Mouse (Mus musculus) erythroblast, embryonic 14.5 days (primary cell): ENCODE measurements around the gene Clca4b. TPM values are rescaled to one million over a fixed set of nuclear protein-coding genes. Genes with fewer than 3 reads are reported as not detected.
"Not testable (repeated sequence)": the region's sequence is repeated elsewhere in the genome, so short reads cannot be mapped to it uniquely, and the experiment has no call there.

ENCODE experiments used
- H3K27me3 ChIP-seq: 2 replicates; pipeline ENCODE4 v1.6.1; 2012; ENCODE audit warnings: inconsistent platforms; ENCODE audit not compliant: control insufficient read depth
- H3K36me3 ChIP-seq: 2 replicates; pipeline ENCODE4 v1.6.1; 2012; ENCODE audit warnings: mild to moderate bottlenecking, inconsistent platforms; ENCODE audit not compliant: control insufficient read depth
- H3K4me1 ChIP-seq: 2 replicates; pipeline ENCODE4 v1.6.1; 2012; ENCODE audit warnings: inconsistent platforms; ENCODE audit not compliant: control insufficient read depth
- H3K4me3 ChIP-seq: replicated peaks from 2 replicates; pipeline ENCODE3; 2012; ENCODE audit warnings: moderate library complexity, mild to moderate bottlenecking, inconsistent platforms
- H3K9me3 ChIP-seq: 2 replicates; pipeline ENCODE4 v1.6.1; 2012; ENCODE audit warnings: low read length, inconsistent platforms, mixed read lengths; ENCODE audit not compliant: control insufficient read depth
- GATA1 ChIP-seq: IDR thresholded peaks from 2 replicates; pipeline ENCODE4 v1.6.1; 2012; ENCODE audit warnings: low read length, inconsistent platforms, mixed read lengths
- TAL1 ChIP-seq: IDR thresholded peaks from 3 replicates; pipeline ENCODE4 v1.6.1; 2012; ENCODE audit warnings: low read length, inconsistent platforms, mixed read lengths
- polyA plus RNA-seq: library from polyadenylated mRNA; stranded (reverse); fragments of >175 nt; gene quantifications from 2 replicates; pipeline ENCODE4 v1.2.3, GENCODE M21; 2012

Clca4b gene
- not detected in 2 replicates for polyA plus RNA-seq

GRCm38 (mm10) chr3:144932335-144932734 lies at the start of gene Clca4b:
Gene Clca4b (minus strand): TSS chr3:144932529.
- Histone ChIP-seq H3K4me3 (no peak within 1 kb of the TSS), H3K4me1 (no peaks in the 10 kb centered on the region), H3K36me3 (no peaks in the 10 kb centered on the region), H3K27me3 (no peaks in the 10 kb centered on the region), H3K9me3 (no peaks in the 10 kb centered on the region)
- TF ChIP-seq TAL1 = no peak
- no peak for TF ChIP-seq GATA1

- H3K27me3 ChIP-seq = no peaks in the 10 kb centered on the region
- no peaks in the 10 kb centered on the region for H3K9me3 ChIP-seq
- H3K4me1 ChIP-seq = no peaks in the 10 kb centered on the region
- no peak for TF ChIP-seq TAL1
- no peak overlapping the region for H3K4me3 ChIP-seq
- H3K36me3 ChIP-seq = no peaks in the 10 kb centered on the region
Observed at GRCm38 (mm10) chr3:144980551-144980950, 48.2 kb upstream of the Clca4b start.

GRCm38 (mm10) chr3:144977631-144978030 lies 45.3 kb upstream of the Clca4b start:
- H3K36me3 ChIP-seq = no peaks in the 10 kb centered on the region
- TF ChIP-seq TAL1 (no peak), GATA1 (no peak)
- H3K9me3 ChIP-seq = no peaks in the 10 kb centered on the region
- H3K4me3 ChIP-seq = no peak overlapping the region
- H3K4me1 ChIP-seq = no peaks in the 10 kb centered on the region
- H3K27me3 ChIP-seq = no peaks in the 10 kb centered on the region

GRCm38 (mm10) chr3:144976091-144976490 lies 43.8 kb upstream of the Clca4b start:
- TF ChIP-seq TAL1 (no peak), GATA1 (no peak)
- Histone ChIP-seq H3K4me1 (no peaks in the 10 kb centered on the region), H3K36me3 (no peaks in the 10 kb centered on the region), H3K4me3 (no peak overlapping the region), H3K9me3 (no peaks in the 10 kb centered on the region), H3K27me3 (no peaks in the 10 kb centered on the region)

GRCm38 (mm10) chr3:144974945-144975344 lies 42.6 kb upstream of the Clca4b start, which contains the start of gene Clca4a:
Gene Clca4a (minus strand): TSS chr3:144975045.
- TF ChIP-seq TAL1 (no peak), GATA1 (no peak)
- no peaks in the 10 kb centered on the region for H3K4me1 ChIP-seq
- no peaks in the 10 kb centered on the region for H3K9me3 ChIP-seq
- H3K27me3 ChIP-seq = no peaks in the 10 kb centered on the region
- H3K36me3 ChIP-seq = no peaks in the 10 kb centered on the region
- H3K4me3 ChIP-seq = no peak within 1 kb of the TSS

GRCm38 (mm10) chr3:144971553-144972270 lies 39.4 kb upstream of the Clca4b start:
- TF ChIP-seq TAL1 = no peak
- no peak for TF ChIP-seq GATA1
- no peaks in the 10 kb centered on the region for H3K27me3 ChIP-seq

GRCm38 (mm10) chr3:144969755-144970154 lies 37.4 kb upstream of the Clca4b start:
- H3K4me1 ChIP-seq = no peaks in the 10 kb centered on the region
- H3K9me3 ChIP-seq = no peaks in the 10 kb centered on the region
- no peaks in the 10 kb centered on the region for H3K27me3 ChIP-seq
- H3K4me3 ChIP-seq = no peak overlapping the region
- no peaks in the 10 kb centered on the region for H3K36me3 ChIP-seq
- TF ChIP-seq TAL1 (no peak), GATA1 (no peak)

More at GRCm38 (mm10) chr3:144971553-144972270, 39.4 kb upstream of the Clca4b start:
- H3K36me3 ChIP-seq = no peaks in the 10 kb centered on the region
- H3K9me3 ChIP-seq = no peaks in the 10 kb centered on the region
- H3K4me1 ChIP-seq = no peaks in the 10 kb centered on the region
- H3K4me3 ChIP-seq = no peak overlapping the region

GRCm38 (mm10) chr3:144966074-144966473 lies 33.7 kb upstream of the Clca4b start:
- H3K4me3 ChIP-seq = no peak overlapping the region
- TF ChIP-seq GATA1 (no peak), TAL1 (no peak)
- no peaks in the 10 kb centered on the region for H3K4me1 ChIP-seq
- H3K9me3 ChIP-seq = no peaks in the 10 kb centered on the region
- no peaks in the 10 kb centered on the region for H3K36me3 ChIP-seq
- H3K27me3 ChIP-seq = no peaks in the 10 kb centered on the region

GRCm38 (mm10) chr3:144950829-144951228 lies 18.5 kb upstream of the Clca4b start:
- no peaks in the 10 kb centered on the region for H3K9me3 ChIP-seq
- no peaks in the 10 kb centered on the region for H3K4me1 ChIP-seq
- no peaks in the 10 kb centered on the region for H3K27me3 ChIP-seq
- TF ChIP-seq TAL1 = no peak
- TF ChIP-seq GATA1 = no peak
- H3K4me3 ChIP-seq = no peak overlapping the region
- H3K36me3 ChIP-seq = no peaks in the 10 kb centered on the region

GRCm38 (mm10) chr3:144947376-144947775 lies 15.0 kb upstream of the Clca4b start:
- not testable (repeated sequence) for H3K27me3 ChIP-seq, H3K9me3 ChIP-seq, H3K4me3 ChIP-seq, H3K36me3 ChIP-seq, H3K4me1 ChIP-seq

- not testable (repeated sequence) for H3K27me3 ChIP-seq, H3K4me3 ChIP-seq, H3K4me1 ChIP-seq, H3K36me3 ChIP-seq, H3K9me3 ChIP-seq
Observed at GRCm38 (mm10) chr3:144933625-144934024, 1.3 kb upstream of the Clca4b start.
